Mouse (Mus musculus) MEL (cell line): ENCODE measurements around the gene Tnf. TPM values are rescaled to one million over a fixed set of nuclear protein-coding genes. Genes with fewer than 3 reads are reported as not detected.

Experiments used
- DNase-seq: peaks from one replicate; pipeline ENCODE4 v3.0.0; 2011; ENCODE audit warnings: low read depth, low spot score
- H3K27ac ChIP-seq: 2 replicates; pipeline ENCODE4 v1.5.1; 2012; ENCODE audit warnings: low read depth, mild to moderate bottlenecking, control low read depth, low read length, moderate library complexity; ENCODE audit not compliant: control insufficient read depth
- H3K27me3 ChIP-seq, 2 experiments: fragments of 150-350 bp in 1 of 2; sonication (generic) in 1 of 2; 2 replicates each; pipeline ENCODE4 v1.6.1; 2012; ENCODE audit warnings: low read length in 2 of 2, mild to moderate bottlenecking in 2 of 2, improper control_type of control experiment in 1 of 2, moderate library complexity in 1 of 2; ENCODE audit not compliant: insufficient read depth in 2 of 2, control insufficient read depth in 1 of 2
- H3K36me3 ChIP-seq, 2 experiments: 2 replicates each; pipeline ENCODE4 v1.6.1; 2012 to 2014; ENCODE audit warnings: low read length in 2 of 2, improper control_type of control experiment in 1 of 2, inconsistent platforms in 1 of 2, mild to moderate bottlenecking in 1 of 2; ENCODE audit not compliant: insufficient read depth in 2 of 2, control insufficient read depth in 1 of 2
- H3K4me1 ChIP-seq, 2 experiments: fragments of 150-350 bp in 1 of 2; sonication (generic) in 1 of 2; 2 replicates each; pipeline ENCODE4 v1.6.1; 2012; ENCODE audit warnings: low read length in 2 of 2, improper control_type of control experiment in 1 of 2, mild to moderate bottlenecking in 1 of 2; ENCODE audit not compliant: insufficient read depth in 2 of 2, control insufficient read depth in 1 of 2
- H3K4me3 ChIP-seq, 2 experiments: fragments of 150-350 bp in 1 of 2; sonication (generic) in 1 of 2; 2 replicates each; pipeline ENCODE4 v1.5.1; 2012; ENCODE audit warnings: low read depth in 2 of 2, low read length in 2 of 2, mild to moderate bottlenecking in 2 of 2, moderate library complexity in 2 of 2, control low read depth in 1 of 2, improper control_type of control experiment in 1 of 2; ENCODE audit not compliant: control insufficient read depth in 1 of 2, insufficient read depth in 1 of 2
- H3K79me2 ChIP-seq: 2 replicates; pipeline ENCODE4 v1.6.1; 2012; ENCODE audit warnings: mild to moderate bottlenecking, low read length, moderate library complexity; ENCODE audit not compliant: control insufficient read depth, poor library complexity, insufficient read depth
- H3K9ac ChIP-seq: 2 replicates; pipeline ENCODE4 v1.6.1; 2012; ENCODE audit warnings: low read depth, mild to moderate bottlenecking, control low read depth, low read length, moderate library complexity; ENCODE audit not compliant: control insufficient read depth, poor library complexity, severe bottlenecking
- H3K9me3 ChIP-seq: fragments of 150-350 bp; sonication (generic); replicated peaks from 2 replicates; pipeline ENCODE4 v1.6.1; 2012; ENCODE audit warnings: mild to moderate bottlenecking, low read length, improper control_type of control experiment, moderate library complexity; ENCODE audit not compliant: insufficient read depth
- BHLHE40 ChIP-seq: IDR thresholded peaks from 2 replicates; pipeline ENCODE4 v1.6.1; 2012; ENCODE audit warnings: low read depth, mild to moderate bottlenecking, inconsistent platforms, low read length, improper control_type of control experiment, borderline replicate concordance
- CHD1 ChIP-seq: IDR thresholded peaks from 2 replicates; pipeline ENCODE4 v1.6.1; 2012; ENCODE audit warnings: low read depth, mild to moderate bottlenecking, inconsistent platforms, low read length, improper control_type of control experiment
- CTCF ChIP-seq, 3 experiments: IDR thresholded peaks in 2 of 3; conservative IDR thresholded peaks in 1 of 3; 2 replicates each; pipeline ENCODE4 v1.5.1; 2011 to 2012; ENCODE audit warnings: low read length in 3 of 3, low read depth in 2 of 3, mild to moderate bottlenecking in 2 of 3, improper control_type of control experiment in 1 of 3, inconsistent platforms in 1 of 3, mixed read lengths in 1 of 3, moderate library complexity in 1 of 3; ENCODE audit not compliant: control insufficient read depth in 1 of 3, insufficient read depth in 1 of 3, poor library complexity in 1 of 3, severe bottlenecking in 1 of 3
- ELF1 ChIP-seq: IDR thresholded peaks from 2 replicates; pipeline ENCODE4 v1.6.1; 2014; ENCODE audit warnings: low read depth, mild to moderate bottlenecking, inconsistent platforms, low read length, improper control_type of control experiment, moderate library complexity
- GATA1 ChIP-seq: IDR thresholded peaks from 2 replicates; pipeline ENCODE4 v1.6.1; 2011; ENCODE audit warnings: low read depth, low read length, improper control_type of control experiment
- HCFC1 ChIP-seq: IDR thresholded peaks from 2 replicates; pipeline ENCODE4 v1.6.1; 2012; ENCODE audit warnings: low read depth, mild to moderate bottlenecking, inconsistent platforms, low read length, improper control_type of control experiment, moderate library complexity
- JUND ChIP-seq: IDR thresholded peaks from 2 replicates; pipeline ENCODE4 v1.6.1; 2011; ENCODE audit warnings: low read depth, mild to moderate bottlenecking, improper control_type of control experiment, low read length
- MAFK ChIP-seq: IDR thresholded peaks from 2 replicates; pipeline ENCODE4 v1.6.1; 2011; ENCODE audit warnings: low read depth, mild to moderate bottlenecking, low read length, improper control_type of control experiment, borderline replicate concordance
- MAZ ChIP-seq: IDR thresholded peaks from 2 replicates; pipeline ENCODE4 v1.6.1; 2012; ENCODE audit warnings: low read depth, mild to moderate bottlenecking, inconsistent platforms, low read length, improper control_type of control experiment
- MEF2A ChIP-seq: IDR thresholded peaks from 2 replicates; pipeline ENCODE4 v1.6.1; 2014; ENCODE audit warnings: low read depth, mild to moderate bottlenecking, inconsistent platforms, low read length, improper control_type of control experiment; ENCODE audit not compliant: poor library complexity, insufficient replicate concordance, severe bottlenecking; ENCODE audit errors: extremely low read depth
- MXI1 ChIP-seq: IDR thresholded peaks from 2 replicates; pipeline ENCODE4 v1.6.1; 2011; ENCODE audit warnings: mild to moderate bottlenecking, low read depth, low read length, improper control_type of control experiment
- NRF1 ChIP-seq: IDR thresholded peaks from 2 replicates; pipeline ENCODE4 v1.6.1; 2014; ENCODE audit warnings: low read depth, mild to moderate bottlenecking, inconsistent platforms, low read length, improper control_type of control experiment, moderate library complexity; ENCODE audit not compliant: poor library complexity, insufficient read depth, severe bottlenecking
- POLR2A ChIP-seq, 2 experiments: IDR thresholded peaks; 2 replicates each; pipeline ENCODE4 v1.6.1; 2011 to 2012; ENCODE audit warnings: low read length in 2 of 2, mild to moderate bottlenecking in 2 of 2, control low read depth in 1 of 2, improper control_type of control experiment in 1 of 2, low read depth in 1 of 2, moderate library complexity in 1 of 2; ENCODE audit not compliant: control insufficient read depth in 1 of 2, insufficient read depth in 1 of 2, poor library complexity in 1 of 2
- POLR2AphosphoS2 ChIP-seq: IDR thresholded peaks from 2 replicates; pipeline ENCODE4 v1.6.1; 2011; ENCODE audit warnings: low read length, improper control_type of control experiment
- POLR2AphosphoS5 ChIP-seq: IDR thresholded peaks from 2 replicates; pipeline ENCODE4 v1.6.1; 2012; ENCODE audit warnings: low read depth, borderline replicate concordance, mild to moderate bottlenecking, inconsistent platforms, low read length, moderate library complexity, mixed read lengths
- RAD21 ChIP-seq: IDR thresholded peaks from 2 replicates; pipeline ENCODE4 v1.6.1; 2011; ENCODE audit warnings: mild to moderate bottlenecking, low read depth, low read length, improper control_type of control experiment
- TAL1 ChIP-seq: IDR thresholded peaks from 2 replicates; pipeline ENCODE4 v1.6.1; 2012; ENCODE audit warnings: mild to moderate bottlenecking, inconsistent platforms, low read length, moderate library complexity, mixed read lengths
- TBP ChIP-seq: IDR thresholded peaks from 2 replicates; pipeline ENCODE4 v1.8.0; 2011; ENCODE audit warnings: low read depth, low read length, improper control_type of control experiment
- TCF12 ChIP-seq: IDR thresholded peaks from 2 replicates; pipeline ENCODE4 v1.6.1; 2014; ENCODE audit warnings: low read depth, mild to moderate bottlenecking, inconsistent platforms, low read length, improper control_type of control experiment, moderate library complexity
- UBTF ChIP-seq: IDR thresholded peaks from 2 replicates; pipeline ENCODE4 v1.6.1; 2012; ENCODE audit warnings: low read depth, mild to moderate bottlenecking, inconsistent platforms, low read length, improper control_type of control experiment, moderate library complexity, borderline replicate concordance; ENCODE audit not compliant: insufficient read depth
- USF2 ChIP-seq, 2 experiments: IDR thresholded peaks; 2 replicates each; pipeline ENCODE4 v1.6.1; 2011 to 2012; ENCODE audit warnings: improper control_type of control experiment in 2 of 2, low read length in 2 of 2, borderline replicate concordance in 1 of 2, inconsistent platforms in 1 of 2, low read depth in 1 of 2, mild to moderate bottlenecking in 1 of 2; ENCODE audit not compliant: insufficient read depth in 1 of 2
- ZC3H11A ChIP-seq: IDR thresholded peaks from 2 replicates; pipeline ENCODE4 v1.6.1; 2012; ENCODE audit warnings: low read depth, mild to moderate bottlenecking, inconsistent platforms, low read length, improper control_type of control experiment
- ZKSCAN1 ChIP-seq: IDR thresholded peaks from 2 replicates; pipeline ENCODE4 v1.6.1; 2012; ENCODE audit warnings: low read depth, mild to moderate bottlenecking, inconsistent platforms, low read length, improper control_type of control experiment, moderate library complexity
- ZMIZ1 ChIP-seq: IDR thresholded peaks from 2 replicates; pipeline ENCODE4 v1.6.1; 2012; ENCODE audit warnings: low read depth, mild to moderate bottlenecking, inconsistent platforms, low read length, improper control_type of control experiment, moderate library complexity
- ZNF384 ChIP-seq: IDR thresholded peaks from 2 replicates; pipeline ENCODE4 v1.6.1; 2012; ENCODE audit warnings: low read depth, mild to moderate bottlenecking, inconsistent platforms, low read length, improper control_type of control experiment
- polyA plus RNA-seq, 2 experiments: library from polyadenylated mRNA; stranded (reverse) in 1 of 2; unstranded in 1 of 2; fragments of >175 nt in 1 of 2; fragments of >200 nt in 1 of 2; gene quantifications; 2 replicates each; pipeline versions ENCODE4 v1.2.1 to v1.2.4; 2012; ENCODE audit warnings: low replicate concordance in 2 of 2, low read depth in 1 of 2; ENCODE audit not compliant: insufficient read length in 2 of 2, insufficient read depth in 1 of 2, missing spikeins in 1 of 2
- total RNA-seq: library from RNA; depleted of rRNA; stranded (reverse); fragments of 300-350 nt; gene quantifications from 2 replicates; pipeline ENCODE4 v1.2.3, GENCODE M21; 2012

Gene Tnf
- total and polyA plus RNA-seq, 3 experiments: 1.2 to 2.0 TPM; not detected in 1

- Histone ChIP-seq H3K27me3 (no peaks in the 10 kb centered on the region), H3K9ac (peak overlapping the region; percentile 85), H3K9me3 (no peaks in the 10 kb centered on the region), H3K79me2 (peaks cover 43% of the 10 kb centered on the region), H3K4me3 (peak overlapping the region; percentile 89 to 92), H3K36me3 (peaks cover 13 to 21% of the 10 kb centered on the region in 2 experiments)
- DNase-seq: no peak
- TF ChIP-seq HCFC1 (no peak), ELF1 (no peak), ZKSCAN1 (no peak), POLR2A (IDR thresholded peaks at IDR 0.05; ENCODE audit: control insufficient read depth in 1 of 2, insufficient read depth in 1 of 2, low read depth in 1 of 2, low read length in 2 of 2, poor library complexity in 1 of 2) (no peak; a peak in 1 of 4 replicates), MXI1 (peak; percentile 51; the same call in 1 of the 2 replicates), ZMIZ1 (no peak), USF2 (IDR thresholded peaks at IDR 0.05; ENCODE audit: borderline replicate concordance in 1 of 2, insufficient read depth in 1 of 2, low read depth in 1 of 2, low read length in 2 of 2) (no peak), POLR2AphosphoS5 (no peak)
- TF ChIP-seq, all 39 proteins: peak for 1
- peaks cover 3 to 13% of the 10 kb centered on the region in 2 experiments; a peak in 3 of 4 replicates for H3K4me1 ChIP-seq
- H3K27ac ChIP-seq: peak overlapping the region; percentile 96
These were observed 36.2 kb downstream of the Tnf start for GRCm38 (mm10) chr17:35165451-35166155.

GRCm38 (mm10) chr17:35164568-35165450, 37.0 kb downstream of the Tnf start, which contains the start of gene Prrc2a:
TSS of gene Prrc2a (minus strand) at chr17:35164897.
- DNase-seq: peak; percentile 99
- peaks cover 50% of the 10 kb centered on the region for H3K79me2 ChIP-seq
- H3K27me3 ChIP-seq: no peaks in the 10 kb centered on the region
- H3K27ac ChIP-seq: peak within 1 kb of the TSS; percentile 96
- H3K9ac ChIP-seq: peak within 1 kb of the TSS; percentile 85
- no peaks in the 10 kb centered on the region for H3K9me3 ChIP-seq
- H3K36me3 ChIP-seq: peaks cover 21% of the 10 kb centered on the region in 2 experiments
- peaks cover 3 to 13% of the 10 kb centered on the region in 2 experiments; a peak in 3 of 4 replicates for H3K4me1 ChIP-seq
- H3K4me3 ChIP-seq: peak within 1 kb of the TSS; percentile 92 to 97
- TF ChIP-seq ZC3H11A (no peak), TAL1 (no peak), TBP (peak; percentile 67; the same call in 1 of the 2 replicates), RAD21 (no peak), MEF2A (no peak), ZNF384 (peak; percentile 92), CTCF (IDR thresholded peaks at IDR 0.05 in 2 of 3, conservative IDR thresholded peaks at IDR 0.05 in 1 of 3; ENCODE audit: control insufficient read depth in 1 of 3, insufficient read depth in 1 of 3, low read depth in 2 of 3, low read length in 3 of 3, poor library complexity in 1 of 3, severe bottlenecking in 1 of 3) (no peak), POLR2AphosphoS2 (peak; percentile 51; the same call in 1 of the 2 replicates), POLR2AphosphoS5 (no peak), MAZ (peak; percentile 92; the same call in 1 of the 2 replicates), MXI1 (peak; percentile 58), CHD1 (no peak), TCF12 (peak; percentile 27), NRF1 (peak; percentile 93), GATA1 (peak; percentile 92), BHLHE40 (no peak), HCFC1 (peak; percentile 91), MAFK (no peak), USF2 (IDR thresholded peaks at IDR 0.05; ENCODE audit: borderline replicate concordance in 1 of 2, insufficient read depth in 1 of 2, low read depth in 1 of 2, low read length in 2 of 2) (no peak), POLR2A (IDR thresholded peaks at IDR 0.05; ENCODE audit: control insufficient read depth in 1 of 2, insufficient read depth in 1 of 2, low read depth in 1 of 2, low read length in 2 of 2, poor library complexity in 1 of 2) (peak; percentile 64 to 75), UBTF (no peak), JUND (no peak)
